Mouse (Mus musculus) heart, embryonic 10.5 days (tissue): ENCODE measurements around the gene Jrkl. TPM values are rescaled to one million over a fixed set of nuclear protein-coding genes. Genes with fewer than 3 reads are reported as not detected.
A peak's percentile ranks its signal among the peaks of the same experiment; 100 is the strongest.

Source experiments
- DNase-seq: peaks from one replicate; pipeline ENCODE4 v3.0.0-alpha.2; 2017; ENCODE audit warnings: low spot score
- H3K27ac ChIP-seq: fragments of 300-500 bp; sonication (generic); 2 replicates; pipeline ENCODE4 v1.5.1; 2016; ENCODE audit warnings: mild to moderate bottlenecking
- H3K27me3 ChIP-seq: fragments of 300-500 bp; sonication (generic); 2 replicates; pipeline ENCODE4 v1.6.1; 2016; ENCODE audit warnings: mild to moderate bottlenecking; ENCODE audit not compliant: poor library complexity, insufficient read depth, severe bottlenecking
- H3K36me3 ChIP-seq: fragments of 300-500 bp; sonication (generic); 2 replicates; pipeline ENCODE4 v1.6.1; 2016; ENCODE audit warnings: mild to moderate bottlenecking, moderate library complexity
- H3K4me1 ChIP-seq: fragments of 300-500 bp; sonication (generic); 2 replicates; pipeline ENCODE4 v1.6.1; 2016; ENCODE audit warnings: mild to moderate bottlenecking
- H3K4me3 ChIP-seq: fragments of 300-500 bp; sonication (generic); 2 replicates; pipeline ENCODE4 v1.5.1; 2016; ENCODE audit warnings: mild to moderate bottlenecking, moderate library complexity
- H3K9me3 ChIP-seq: fragments of 300-500 bp; sonication (generic); 2 replicates; pipeline ENCODE4 v1.6.1; 2016; ENCODE audit warnings: mild to moderate bottlenecking, moderate library complexity
- WGBS: fragments of 180-500 bp; shearing (Covaris S2); methylation state at CpG from one replicate; pipeline ENCODE4 v1.1.7; 2016; 5-methylcytosine and 5-hydroxymethylcytosine counted together
- polyA plus RNA-seq: library from polyadenylated mRNA; unstranded; fragments of >200 nt; fragmentation: Nextera tagmentation; extraction: Ambion mirVana; gene quantifications from 2 replicates; pipeline ENCODE4 v1.2.1, GENCODE M21; 2016

Jrkl gene
- polyA plus RNA-seq, result 7.1 and 7.8 TPM in 2 replicates

DNA sequence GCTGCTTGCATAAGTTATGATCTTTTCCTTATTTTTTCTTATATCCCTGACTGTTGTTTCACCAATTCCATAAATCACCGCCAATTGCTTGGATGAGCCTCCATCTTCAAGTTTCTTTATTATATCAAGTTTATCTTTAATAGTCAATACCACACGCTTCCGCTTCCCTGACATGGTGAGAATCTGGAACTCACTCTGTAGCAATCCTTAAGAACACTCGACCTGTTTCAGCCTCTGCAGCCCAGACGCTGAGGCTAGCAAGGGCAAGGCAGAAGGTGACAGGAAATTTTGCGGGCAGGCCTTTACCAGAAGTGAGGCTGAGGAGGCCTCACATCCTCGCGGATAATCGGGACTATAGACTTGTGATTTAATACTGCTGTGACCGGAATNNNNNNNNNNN is at the start of gene Jrkl:
Gene Jrkl, minus strand, starts transcription at position 349 of the 400 bp plus-strand sequence.
- Histone ChIP-seq H3K9me3 (no peaks in the 10 kb centered on the region), H3K4me3 (peak within 1 kb of the TSS; percentile 59), H3K27ac (peak within 1 kb of the TSS; percentile 75), H3K36me3 (no peaks in the 10 kb centered on the region), H3K4me1 (peaks cover 20% of the 10 kb centered on the region), H3K27me3 (no peaks in the 10 kb centered on the region)
- peak; percentile 79 for DNase-seq
- 5% methylated on average over 10 of the region's 10 CpGs for WGBS

DNA sequence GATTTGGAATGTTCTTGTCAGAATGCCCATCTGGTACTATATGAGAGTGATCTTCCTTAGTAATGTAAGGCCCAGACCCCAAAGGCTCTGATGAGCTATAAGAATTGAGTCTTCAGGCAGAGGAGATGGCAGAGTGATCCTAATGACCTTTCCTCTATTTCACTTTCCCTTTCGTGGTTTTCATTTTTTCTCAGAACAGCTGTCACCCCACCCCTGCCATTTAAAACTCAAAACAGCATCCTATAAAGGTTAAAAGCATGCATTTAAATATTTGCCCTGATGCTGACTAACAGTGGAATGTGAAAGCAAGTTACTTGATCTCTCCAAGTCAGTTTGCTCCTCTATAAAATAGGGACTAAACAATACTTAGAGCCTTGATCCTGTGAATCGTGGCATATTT is 41.9 kb upstream of the Jrkl start:
- no peak for DNase-seq
- no peak overlapping the region for H3K27ac ChIP-seq
- H3K36me3 ChIP-seq, result no peaks in the 10 kb centered on the region
- no peaks in the 10 kb centered on the region for H3K4me1 ChIP-seq
- WGBS, result 71% methylated on average over 2 of the region's 2 CpGs
- no peaks in the 10 kb centered on the region for H3K9me3 ChIP-seq
- H3K27me3 ChIP-seq, result no peaks in the 10 kb centered on the region
- no peak overlapping the region for H3K4me3 ChIP-seq

DNA sequence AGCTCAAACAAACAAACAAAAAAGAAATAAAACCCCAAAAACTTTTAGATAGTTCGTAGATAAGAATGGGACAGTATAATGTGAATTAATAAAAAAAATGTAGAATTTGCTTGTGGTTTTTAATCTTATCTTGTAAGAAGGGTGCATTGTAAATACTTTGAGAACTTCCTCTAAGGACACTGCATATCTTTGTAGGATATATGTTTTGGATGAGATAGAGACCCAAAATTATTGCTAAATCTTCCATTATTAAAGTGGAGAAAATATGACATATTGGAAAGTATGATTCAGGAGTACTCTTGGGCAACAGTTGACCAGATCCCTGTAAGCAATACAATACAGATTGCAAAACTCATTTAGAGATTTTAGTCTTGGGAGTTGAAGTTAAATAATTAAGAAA is 27.6 kb upstream of the Jrkl start:
- Histone ChIP-seq H3K27me3 (no peaks in the 10 kb centered on the region), H3K36me3 (no peaks in the 10 kb centered on the region), H3K4me3 (no peak overlapping the region), H3K9me3 (no peaks in the 10 kb centered on the region), H3K4me1 (no peaks in the 10 kb centered on the region), H3K27ac (no peak overlapping the region)
- no peak for DNase-seq
- WGBS, result 74% methylated on average over 1 of the region's 1 CpGs

DNA sequence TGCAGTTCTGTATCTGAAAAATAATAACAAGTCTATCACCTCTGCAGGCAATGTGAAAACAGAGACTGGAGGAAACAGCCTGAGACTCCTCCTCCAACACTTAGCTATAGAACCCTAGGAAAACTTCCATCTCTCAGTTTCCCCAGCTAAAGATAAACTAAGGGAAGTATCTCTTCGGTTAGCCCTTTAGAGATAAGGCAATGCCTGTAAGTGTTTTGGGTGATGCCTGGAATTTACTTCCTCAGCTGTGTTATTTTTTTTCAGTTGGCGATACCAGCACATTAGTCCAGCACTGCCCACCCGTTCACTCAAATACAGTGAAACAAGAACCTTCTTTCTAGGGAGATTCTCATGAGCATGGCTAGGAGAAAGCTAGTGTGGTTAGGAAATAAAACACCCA is 15.4 kb upstream of the Jrkl start:
- 37% methylated on average over 3 of the region's 3 CpGs for WGBS
- Histone ChIP-seq H3K9me3 (no peaks in the 10 kb centered on the region), H3K4me3 (no peak overlapping the region), H3K27ac (no peak overlapping the region), H3K4me1 (no peaks in the 10 kb centered on the region), H3K36me3 (no peaks in the 10 kb centered on the region), H3K27me3 (no peaks in the 10 kb centered on the region)
- DNase-seq, result no peak

DNA sequence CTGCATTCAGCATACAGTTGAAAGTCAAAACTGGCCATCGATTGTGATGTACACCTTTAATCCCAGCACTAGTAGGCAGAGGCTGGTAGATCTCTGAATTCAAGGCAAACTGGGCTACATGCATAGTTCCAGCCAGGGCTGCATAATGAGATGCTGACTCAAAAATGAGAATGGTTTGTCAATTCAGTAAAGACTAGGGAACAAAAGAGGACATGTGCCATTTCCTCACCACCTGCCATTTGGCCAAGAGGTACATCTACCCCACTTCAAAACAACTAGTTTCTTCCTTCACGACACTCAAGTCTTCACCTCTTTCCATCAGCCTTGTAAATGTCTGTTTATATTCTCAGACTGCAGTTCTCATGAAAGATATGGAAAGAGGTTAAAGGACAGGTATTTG is 12.5 kb upstream of the Jrkl start:
- Histone ChIP-seq H3K27me3 (no peaks in the 10 kb centered on the region), H3K4me1 (no peaks in the 10 kb centered on the region), H3K36me3 (peaks cover 3% of the 10 kb centered on the region; the same call in 1 of the 2 replicates), H3K4me3 (no peak overlapping the region), H3K9me3 (no peaks in the 10 kb centered on the region), H3K27ac (no peak overlapping the region)
- 87% methylated on average over 2 of the region's 2 CpGs for WGBS
- no peak for DNase-seq

DNA sequence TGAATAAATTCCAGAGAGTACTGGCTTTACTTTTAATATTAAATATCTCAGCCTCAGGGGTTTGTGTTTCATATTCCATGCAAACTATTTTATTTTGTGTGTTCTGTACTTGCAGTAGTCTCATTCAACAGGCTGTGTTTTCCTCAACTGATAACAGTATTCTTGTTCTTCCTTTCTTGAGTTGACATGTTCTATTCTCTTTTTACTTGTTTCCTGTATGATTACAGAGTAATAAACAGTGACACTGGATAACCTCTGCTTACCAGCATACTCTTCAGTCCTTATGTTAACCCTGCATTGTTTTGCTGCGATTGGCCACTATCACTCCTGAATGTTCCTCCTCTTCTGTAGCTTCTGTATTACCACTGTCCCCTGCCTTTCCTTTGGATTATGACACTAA is 11.1 kb upstream of the Jrkl start:
- Histone ChIP-seq H3K4me1 (no peaks in the 10 kb centered on the region), H3K27ac (no peak overlapping the region), H3K27me3 (no peaks in the 10 kb centered on the region), H3K4me3 (no peak overlapping the region), H3K9me3 (no peaks in the 10 kb centered on the region), H3K36me3 (peaks cover 3% of the 10 kb centered on the region; the same call in 1 of the 2 replicates)
- DNase-seq, result no peak
- WGBS, result 75% methylated on average over 1 of the region's 1 CpGs

DNA sequence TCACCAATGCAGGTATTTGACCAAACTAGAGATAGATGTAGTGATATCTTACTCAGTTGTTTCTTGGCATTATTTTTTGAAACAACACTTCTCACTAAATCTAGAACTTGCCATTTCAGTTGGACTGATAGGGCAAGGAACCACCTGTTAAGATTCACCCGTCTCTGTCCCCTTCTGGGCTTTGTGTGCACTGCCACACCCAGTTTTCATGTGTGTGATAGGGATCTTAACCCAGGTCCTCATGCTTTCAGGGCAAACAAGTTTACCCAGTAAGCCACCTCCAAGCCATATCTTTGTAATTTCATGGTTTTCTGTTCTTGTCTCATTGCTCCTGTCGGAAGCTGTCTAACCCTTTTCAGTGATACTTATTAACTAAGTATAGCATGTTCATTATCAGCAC is 5.6 kb upstream of the Jrkl start:
- Histone ChIP-seq H3K27ac (no peak overlapping the region), H3K4me3 (no peak overlapping the region), H3K36me3 (peaks cover 3% of the 10 kb centered on the region; the same call in 1 of the 2 replicates), H3K4me1 (peaks cover 6% of the 10 kb centered on the region; the same call in 1 of the 2 replicates), H3K27me3 (no peaks in the 10 kb centered on the region), H3K9me3 (no peaks in the 10 kb centered on the region)
- 78% methylated on average over 2 of the region's 2 CpGs for WGBS
- no peak for DNase-seq

DNA sequence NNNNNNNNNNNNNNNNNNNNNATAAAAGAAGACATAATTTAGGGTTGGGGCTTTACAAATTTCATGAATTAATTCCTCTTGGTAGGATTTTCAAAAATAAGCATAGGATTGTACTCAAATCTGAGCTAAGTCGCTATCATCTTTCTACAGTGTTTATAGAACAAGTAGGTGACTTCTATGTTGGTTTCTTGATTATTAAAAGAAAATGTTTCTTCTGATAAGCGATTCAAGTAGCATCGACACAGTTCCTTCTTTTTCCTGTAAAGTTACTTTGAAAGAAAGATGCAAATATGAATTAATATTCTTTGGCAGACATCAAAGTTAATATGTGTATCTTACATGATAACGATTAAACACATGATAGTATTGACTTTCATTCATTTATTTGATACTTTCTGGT is 2.5 kb upstream of the Jrkl start:
- H3K4me1 ChIP-seq, result peaks cover 20% of the 10 kb centered on the region
- H3K27me3 ChIP-seq, result no peaks in the 10 kb centered on the region
- WGBS, result 88% methylated on average over 4 of the region's 4 CpGs
- no peak overlapping the region for H3K4me3 ChIP-seq
- no peaks in the 10 kb centered on the region for H3K36me3 ChIP-seq
- DNase-seq, result no peak
- no peaks in the 10 kb centered on the region for H3K9me3 ChIP-seq
- H3K27ac ChIP-seq, result no peak overlapping the region

DNA sequence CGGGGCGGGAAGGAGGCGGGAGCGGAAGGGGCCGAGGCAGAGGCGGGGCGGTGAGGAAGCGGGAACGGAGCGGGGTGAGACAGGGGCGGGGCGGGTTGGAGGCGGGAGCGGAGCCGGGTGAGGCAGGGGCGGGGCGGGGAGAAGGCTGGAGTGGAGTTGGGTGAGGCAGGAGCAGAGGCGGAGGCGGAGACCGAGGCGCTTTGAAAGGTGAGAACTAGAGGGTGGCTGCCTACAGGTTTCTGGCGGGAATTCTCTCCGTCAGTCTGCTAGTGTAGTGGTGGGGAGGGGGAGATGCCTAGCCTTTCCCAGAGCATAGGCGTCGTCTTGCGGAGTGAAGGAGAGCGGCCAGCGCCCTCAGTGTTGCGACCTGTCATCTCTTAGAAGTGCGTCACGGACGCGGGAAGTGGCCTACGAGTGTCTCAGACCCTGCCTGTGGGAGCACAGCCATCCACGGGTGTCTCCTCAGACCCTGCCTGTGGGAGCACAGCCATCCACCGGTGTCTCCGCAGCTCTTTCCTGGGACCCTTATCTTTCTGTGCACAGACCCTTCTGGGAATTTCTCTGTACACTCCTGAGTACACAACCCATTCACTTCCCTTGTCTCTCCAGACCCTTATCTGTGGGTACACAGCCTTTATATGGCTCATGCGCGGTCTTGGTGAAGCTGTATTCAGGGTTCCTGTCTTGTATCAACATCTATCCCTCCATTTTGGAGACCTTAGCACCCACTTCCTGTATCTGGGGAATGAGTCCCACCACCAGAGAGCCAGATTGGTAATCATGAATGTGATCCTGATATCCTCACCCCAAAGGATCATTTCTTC is 1.4 kb upstream of the Jrkl start, which contains the start of gene Ccdc82:
Gene Ccdc82, plus strand, starts transcription at position 141 of the 824 bp plus-strand sequence.
- Histone ChIP-seq H3K9me3 (no peaks in the 10 kb centered on the region), H3K27me3 (no peaks in the 10 kb centered on the region), H3K27ac (peak within 1 kb of the TSS; percentile 86), H3K4me3 (peak within 1 kb of the TSS; percentile 68), H3K4me1 (peaks cover 20% of the 10 kb centered on the region), H3K36me3 (no peaks in the 10 kb centered on the region)
- under 1% methylated on average over 33 of the region's 39 CpGs for WGBS
- peak; percentile 98 for DNase-seq

DNA sequence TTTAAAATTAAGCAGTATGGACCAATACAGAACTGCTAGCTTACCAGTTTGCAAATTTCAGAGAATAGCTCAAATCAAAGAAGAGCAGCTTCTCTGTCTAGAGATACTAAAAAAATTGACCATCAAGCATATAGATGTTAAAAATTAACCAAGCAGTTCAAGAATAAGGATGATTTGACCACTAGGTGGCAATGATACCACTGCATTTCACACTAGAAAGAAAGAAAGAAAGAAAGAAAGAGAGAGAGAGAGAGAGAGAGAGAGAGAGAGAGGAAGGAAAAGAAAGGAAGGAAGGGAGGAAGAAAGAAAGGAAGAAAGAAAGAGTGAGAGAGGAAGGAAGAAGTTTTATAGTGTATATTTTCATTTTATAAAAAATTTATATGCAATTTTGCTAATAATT is 3.3 kb downstream of the Jrkl start:
- peaks cover 16% of the 10 kb centered on the region for H3K4me1 ChIP-seq
- no peaks in the 10 kb centered on the region for H3K36me3 ChIP-seq
- H3K4me3 ChIP-seq, result no peak overlapping the region
- DNase-seq, result no peak
- no peaks in the 10 kb centered on the region for H3K9me3 ChIP-seq
- no peaks in the 10 kb centered on the region for H3K27me3 ChIP-seq
- H3K27ac ChIP-seq, result no peak overlapping the region

DNA sequence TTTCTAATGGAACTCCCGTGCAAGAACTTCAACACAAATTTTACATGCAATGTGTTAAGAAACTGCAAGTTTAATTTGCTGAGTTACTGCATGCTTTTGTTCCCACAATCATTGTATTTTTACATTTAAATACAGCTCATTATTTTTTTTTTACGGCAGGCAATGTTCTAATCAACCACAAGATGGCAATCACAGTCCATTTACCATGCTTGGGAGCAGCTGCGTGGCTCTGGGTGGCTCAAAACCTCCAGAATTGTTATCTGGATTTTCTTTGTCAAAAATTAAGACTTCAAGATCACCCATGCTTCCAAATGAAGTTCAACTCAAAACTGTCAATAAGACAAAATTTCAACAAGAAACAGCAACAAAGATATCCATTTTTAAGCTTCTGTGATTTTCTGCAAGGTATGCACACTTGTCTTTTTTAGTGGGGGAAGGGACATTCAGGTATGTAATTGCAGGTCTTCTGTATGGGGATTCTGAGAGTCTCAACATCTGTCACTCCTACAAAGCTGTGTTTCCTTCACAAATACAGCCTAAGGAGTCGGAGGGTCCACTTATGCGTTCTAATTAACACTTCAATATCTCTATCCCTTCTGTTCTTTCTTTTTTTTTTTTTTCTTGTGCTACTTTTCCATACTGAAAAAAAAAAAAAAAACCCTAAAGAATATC is 13.9 kb downstream of the Jrkl start:
- no peaks in the 10 kb centered on the region for H3K27me3 ChIP-seq
- no peaks in the 10 kb centered on the region for H3K9me3 ChIP-seq
- no peaks in the 10 kb centered on the region for H3K4me1 ChIP-seq
- H3K36me3 ChIP-seq, result no peaks in the 10 kb centered on the region
- H3K4me3 ChIP-seq, result no peak overlapping the region
- no peak for DNase-seq
- 20% methylated on average over 5 of the region's 5 CpGs for WGBS
- no peak overlapping the region for H3K27ac ChIP-seq

DNA sequence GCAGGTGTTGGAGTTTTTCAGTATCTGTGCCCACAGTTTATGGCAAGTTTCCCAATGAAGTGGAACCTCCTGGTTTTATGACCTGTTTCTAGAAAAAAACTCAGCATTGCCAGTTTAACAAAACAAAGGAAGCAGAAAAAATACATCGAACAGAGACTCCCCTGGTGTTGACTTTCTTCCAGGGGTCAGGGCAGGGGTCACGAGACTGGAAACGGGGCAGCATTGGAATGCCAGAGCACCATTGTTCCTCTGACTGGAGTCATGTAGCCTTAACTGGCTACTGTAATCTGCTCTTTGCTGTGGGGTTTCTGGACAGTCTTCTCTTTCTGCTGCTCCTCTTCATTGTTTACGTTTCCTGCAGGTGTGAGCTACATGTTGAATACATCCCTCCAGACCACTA is 15.1 kb downstream of the Jrkl start:
- Histone ChIP-seq H3K27ac (no peak overlapping the region), H3K36me3 (no peaks in the 10 kb centered on the region), H3K27me3 (no peaks in the 10 kb centered on the region), H3K4me1 (no peaks in the 10 kb centered on the region), H3K9me3 (no peaks in the 10 kb centered on the region), H3K4me3 (no peak overlapping the region)
- no peak for DNase-seq
- WGBS, result 13% methylated on average over 4 of the region's 4 CpGs

DNA sequence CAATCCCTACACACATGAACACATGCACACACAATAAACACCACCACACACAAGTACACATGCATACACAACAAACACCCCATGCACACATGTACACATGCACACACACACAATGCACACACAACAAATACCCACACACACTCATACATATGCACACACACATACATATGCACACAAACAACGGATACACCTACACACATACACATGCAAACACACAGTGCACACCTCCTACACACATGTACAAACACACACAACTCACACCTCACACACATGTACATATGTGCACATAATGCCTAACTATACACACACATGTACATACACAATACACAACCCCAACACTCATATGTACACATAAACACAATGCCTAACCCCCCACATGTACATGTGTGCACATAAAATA is 19.8 kb downstream of the Jrkl start:
- Histone ChIP-seq H3K27ac (no peak overlapping the region), H3K4me1 (no peaks in the 10 kb centered on the region), H3K27me3 (no peaks in the 10 kb centered on the region), H3K9me3 (no peaks in the 10 kb centered on the region), H3K4me3 (no peak overlapping the region), H3K36me3 (no peaks in the 10 kb centered on the region)
- 70% methylated on average over 1 of the region's 1 CpGs for WGBS
- no peak for DNase-seq
